Mouse (Mus musculus): ENCODE measurements around the gene Cyb5rl. TPM values are rescaled to one million over a fixed set of nuclear protein-coding genes. Genes with fewer than 3 reads are reported as not detected.
A peak's percentile ranks its signal among the peaks of the same experiment; 100 is the strongest.

The Cyb5rl gene
- total RNA-seq (2014; fragmentation: Nextera tagmentation), result 8.1 and 11.5 TPM in 2 replicates
- total RNA-seq (2017), result 6.6 and 12.8 TPM in 2 replicates

DNA sequence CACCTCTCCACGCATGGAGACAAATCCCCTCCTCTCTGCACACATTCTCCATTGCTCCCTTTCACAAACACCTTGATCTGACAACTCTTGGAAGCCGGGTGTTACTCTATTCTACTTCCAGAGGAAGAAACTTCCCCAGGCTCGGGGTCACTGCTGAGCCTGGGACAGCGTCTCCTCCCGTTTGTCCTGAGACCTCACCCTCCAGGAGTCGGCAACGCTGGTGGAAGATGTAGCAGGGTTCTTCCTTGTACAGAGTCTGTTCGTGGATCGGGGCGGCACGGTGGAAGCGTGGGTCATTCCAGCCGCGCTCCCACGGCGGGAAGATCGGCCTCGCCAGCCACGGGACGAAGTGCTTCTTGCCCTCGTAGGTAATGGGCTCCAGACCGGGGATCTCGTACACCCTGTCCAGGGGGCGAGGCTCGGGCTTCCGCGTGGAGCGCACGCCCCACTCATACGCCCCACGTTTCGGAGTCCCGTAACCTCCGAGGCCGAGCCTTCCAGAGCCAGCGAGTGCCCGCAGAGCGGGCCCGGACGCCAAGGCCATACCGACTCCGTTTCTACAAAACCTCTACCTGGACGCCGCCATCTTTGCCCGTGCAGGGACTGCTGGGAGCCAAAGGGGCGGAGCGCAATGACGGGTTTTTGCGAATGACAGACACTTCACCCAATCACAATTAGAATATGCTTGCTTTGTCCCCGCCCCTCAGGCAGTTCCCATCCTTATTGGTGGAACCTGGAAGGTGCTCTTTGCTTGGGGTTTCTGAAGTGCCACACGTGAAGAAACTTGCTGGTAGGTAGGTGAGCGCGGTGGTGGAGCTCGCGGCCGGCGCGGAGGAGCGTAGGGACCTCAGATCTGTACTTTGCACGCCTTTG is at the start of gene Cyb5rl, which contains the start of gene Mrpl37:
Gene Cyb5rl (plus strand): TSS at position 737 of the 873 bp plus-strand sequence.
Gene Mrpl37 (minus strand): TSS at position 617 of the 873 bp plus-strand sequence.
- peak; percentile 98 for ATAC-seq (replicated peaks; ENCODE audit: low FRiP score, low TSS enrichment, poor library complexity, severe bottlenecking)

DNA sequence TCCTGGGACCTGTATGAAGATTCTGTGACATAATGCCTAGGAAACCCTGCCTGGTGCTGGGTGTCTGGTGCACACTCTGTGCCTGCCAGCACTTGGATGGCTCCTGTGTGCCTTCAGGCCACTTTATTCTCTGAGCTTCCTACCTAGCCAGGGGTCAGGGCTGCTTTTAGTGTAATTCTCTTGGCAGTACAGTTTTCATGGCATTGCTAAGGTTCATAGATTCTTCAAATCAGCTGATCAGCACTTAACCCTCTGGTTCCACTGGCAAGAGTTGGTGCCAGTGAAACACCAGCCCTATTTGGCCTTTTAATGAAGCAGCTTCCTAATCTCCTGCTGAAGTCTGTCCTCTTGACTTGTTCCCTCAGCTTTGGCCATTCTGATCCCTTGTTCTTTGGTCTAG is 49.5 kb upstream of the Cyb5rl start:
- ATAC-seq (replicated peaks; ENCODE audit: low FRiP score, low TSS enrichment, poor library complexity, severe bottlenecking), result no peak

DNA sequence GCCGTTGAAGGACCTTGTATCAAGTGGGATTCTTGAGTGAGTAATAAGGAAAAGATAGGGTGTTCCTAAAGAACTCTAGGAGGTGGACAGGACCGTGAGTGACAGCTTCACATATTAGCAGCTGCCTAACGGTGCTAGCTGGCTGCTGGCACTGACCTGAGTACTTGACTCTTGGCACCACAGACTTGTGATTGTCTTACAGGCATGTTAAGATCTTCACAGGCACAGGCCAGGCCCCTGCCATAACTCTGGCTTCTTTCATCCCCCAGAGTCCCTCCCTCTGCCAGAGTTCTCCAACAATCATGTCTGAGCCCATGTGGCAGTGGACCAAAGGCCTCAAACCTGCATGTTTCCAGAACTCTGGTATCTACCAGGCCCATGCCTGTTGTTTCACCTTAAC is 48.3 kb upstream of the Cyb5rl start:
- no peak for ATAC-seq (replicated peaks; ENCODE audit: low FRiP score, low TSS enrichment, poor library complexity, severe bottlenecking)

DNA sequence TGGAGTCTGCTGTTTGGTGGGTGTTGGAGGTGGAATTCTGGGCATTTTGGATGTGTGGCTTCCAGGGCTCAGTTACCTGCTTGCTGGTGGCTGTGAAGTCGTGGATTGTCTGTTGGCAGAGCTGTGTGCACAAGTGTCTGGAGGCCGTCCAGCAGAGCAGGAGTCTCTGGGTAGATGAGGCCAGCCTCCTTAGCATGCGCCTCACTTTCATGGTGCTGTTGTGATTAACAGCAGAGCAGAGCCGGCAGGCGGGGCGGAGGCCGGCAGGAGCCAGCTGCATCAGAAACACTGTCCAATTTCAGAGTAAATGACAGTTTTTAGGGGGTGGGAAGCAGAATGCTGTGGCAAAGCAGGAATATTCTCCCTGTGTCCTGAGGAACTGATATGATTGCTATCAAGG is 47.8 kb upstream of the Cyb5rl start:
- ATAC-seq (replicated peaks; ENCODE audit: low FRiP score, low TSS enrichment, poor library complexity, severe bottlenecking), result no peak

DNA sequence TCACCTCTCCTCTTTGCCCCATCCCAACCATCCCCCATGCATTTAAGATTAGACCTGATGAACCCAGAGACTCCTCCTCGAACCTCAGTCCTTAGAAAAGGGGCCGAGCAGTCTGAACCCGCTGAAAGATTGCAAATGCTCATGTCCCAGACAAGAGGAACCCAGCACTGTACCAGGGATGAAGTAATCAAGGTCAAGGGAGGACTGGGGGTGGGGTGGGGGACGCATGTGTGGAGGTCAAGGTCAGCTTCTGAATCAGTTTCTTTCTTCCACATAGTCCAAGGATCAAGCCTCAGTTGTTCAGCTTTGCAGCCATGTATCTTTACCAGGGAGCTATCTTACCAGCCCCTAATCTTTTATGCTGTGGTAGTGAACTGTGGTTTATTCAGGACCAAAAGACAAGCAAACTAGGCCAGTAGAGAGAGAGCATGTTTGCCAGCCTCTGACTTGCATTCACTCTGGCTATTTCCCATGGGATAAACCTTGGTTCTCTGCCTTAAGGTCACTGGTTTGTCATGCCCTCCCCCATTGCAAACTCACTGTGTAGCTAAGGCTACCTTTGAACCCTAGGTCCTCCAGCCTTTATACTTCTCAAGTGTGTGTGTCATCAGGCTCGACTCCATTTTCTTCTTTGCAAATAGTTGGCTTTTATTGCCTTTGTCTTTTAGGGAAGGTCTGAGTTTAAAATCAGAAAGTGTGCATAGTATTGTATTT is 46.3 kb upstream of the Cyb5rl start:
- ATAC-seq (replicated peaks; ENCODE audit: low FRiP score, low TSS enrichment, poor library complexity, severe bottlenecking), result no peak

DNA sequence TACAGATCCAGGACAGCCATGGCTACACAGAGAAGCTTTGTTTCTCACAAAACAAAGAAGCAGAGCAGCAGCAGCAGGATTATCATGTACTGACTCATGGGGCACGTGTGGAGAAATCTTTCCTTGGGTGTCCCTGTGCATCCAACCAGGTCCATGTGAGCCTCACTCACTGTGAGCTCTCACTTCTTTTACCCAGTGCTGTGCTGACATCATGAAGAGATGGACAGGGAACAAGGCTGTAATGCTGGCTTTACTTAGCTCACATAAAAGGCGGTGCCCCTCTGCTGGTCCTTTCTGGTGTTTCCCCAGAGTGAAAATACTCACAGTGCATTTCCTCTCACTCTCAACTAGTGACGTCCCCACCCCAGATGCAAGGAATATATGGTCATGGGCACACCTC is 45.3 kb upstream of the Cyb5rl start:
- ATAC-seq (replicated peaks; ENCODE audit: low FRiP score, low TSS enrichment, poor library complexity, severe bottlenecking), result no peak

DNA sequence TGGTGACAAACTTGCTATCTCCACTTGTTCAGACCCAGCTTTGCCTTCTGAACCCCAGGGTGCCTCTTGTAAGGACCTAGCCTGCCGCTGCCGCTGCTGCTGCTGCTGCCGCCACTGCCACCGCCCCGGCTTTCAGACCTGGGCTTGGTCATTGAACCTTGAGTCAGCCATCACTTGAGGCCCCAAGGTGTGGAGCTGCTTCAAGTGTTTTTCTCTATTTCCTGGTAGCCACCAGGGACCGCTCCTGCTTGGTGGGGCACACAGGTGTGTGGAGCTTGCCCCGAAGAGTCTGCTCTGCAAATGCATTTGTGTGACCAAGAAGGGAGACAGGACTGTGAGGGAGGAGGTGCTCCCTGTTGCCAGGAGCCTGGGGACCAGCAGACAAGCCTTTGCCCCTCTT is 41.9 kb upstream of the Cyb5rl start:
- ATAC-seq (replicated peaks; ENCODE audit: low FRiP score, low TSS enrichment, poor library complexity, severe bottlenecking), result no peak

DNA sequence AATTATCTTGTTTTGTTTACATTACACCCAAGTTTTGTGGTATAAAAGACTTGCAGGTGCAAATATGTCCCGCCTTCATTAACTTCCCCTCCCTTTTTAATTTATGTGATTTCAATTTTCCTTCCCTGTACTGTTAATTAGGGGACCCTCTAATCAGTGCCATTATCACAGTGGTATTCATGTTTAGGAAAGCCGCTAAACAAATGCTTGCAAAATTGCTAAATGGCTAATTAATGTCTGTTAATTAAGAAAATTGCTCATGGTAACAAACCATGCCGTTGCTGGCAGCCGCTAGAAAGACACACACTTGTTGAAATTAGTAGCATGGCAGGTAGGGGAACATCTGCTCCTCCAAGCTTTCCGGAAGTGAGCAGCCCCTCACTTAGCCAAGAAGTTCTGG is 41.4 kb upstream of the Cyb5rl start:
- ATAC-seq (replicated peaks; ENCODE audit: low FRiP score, low TSS enrichment, poor library complexity, severe bottlenecking), result no peak

DNA sequence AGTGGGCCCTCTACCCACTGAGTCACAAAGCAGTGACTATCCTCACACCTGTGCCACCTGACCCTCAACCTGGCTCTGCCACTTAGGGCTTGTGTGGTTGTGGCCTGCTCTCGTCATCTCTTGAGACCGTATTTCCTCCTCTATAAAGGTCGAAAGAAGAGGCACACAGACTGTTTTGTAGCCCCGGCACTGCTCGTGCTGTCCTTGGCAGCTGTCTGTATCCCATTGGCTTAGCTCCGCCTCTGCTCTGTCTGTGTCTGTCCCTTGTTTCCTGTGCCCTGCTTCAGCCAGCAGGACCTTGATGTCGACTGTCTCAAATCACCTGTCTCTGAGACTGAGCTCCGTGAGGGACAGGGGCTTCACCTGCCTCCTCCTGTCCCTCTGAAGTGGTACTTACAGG is 40.3 kb upstream of the Cyb5rl start:
- no peak for ATAC-seq (replicated peaks; ENCODE audit: low FRiP score, low TSS enrichment, poor library complexity, severe bottlenecking)

DNA sequence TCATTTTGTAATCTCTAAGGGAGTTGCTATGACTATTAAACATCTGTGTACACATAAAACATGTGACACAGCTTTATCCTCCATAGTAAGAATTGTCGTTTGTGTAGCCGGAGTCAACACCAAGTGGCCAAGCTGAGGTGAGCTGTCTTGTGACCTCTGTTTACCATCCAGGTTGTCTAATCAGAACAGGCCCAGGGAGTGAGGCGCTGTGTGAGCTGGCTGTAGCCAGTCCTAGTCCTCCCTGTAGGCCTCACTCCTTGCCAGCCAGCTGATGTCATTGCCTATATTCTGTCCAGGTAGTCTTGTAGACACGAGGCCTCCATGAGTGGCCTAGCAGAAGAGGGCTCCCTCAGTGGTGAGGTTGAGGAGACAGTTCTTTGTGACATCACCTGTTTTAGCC is 31.1 kb upstream of the Cyb5rl start:
- no peak for ATAC-seq (replicated peaks; ENCODE audit: low FRiP score, low TSS enrichment, poor library complexity, severe bottlenecking)

DNA sequence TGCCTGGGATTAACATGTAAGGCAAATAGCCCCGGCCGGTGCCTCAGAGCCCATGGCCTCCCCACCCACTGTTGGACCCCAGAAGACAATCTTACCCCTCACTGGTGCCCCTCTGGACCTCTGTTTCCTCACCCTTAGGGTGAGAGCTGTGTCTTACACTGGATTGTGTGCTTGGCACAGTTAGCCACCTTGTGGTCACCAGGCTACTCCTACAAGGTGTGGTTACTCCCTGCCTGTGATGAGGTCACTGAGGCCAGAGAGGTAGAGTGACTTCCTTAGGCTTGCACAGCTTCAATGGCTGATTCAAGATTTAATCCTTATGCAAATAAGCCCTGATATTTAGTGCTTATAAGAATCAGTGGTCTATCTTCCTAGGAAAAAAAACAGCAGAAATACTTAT is 29.8 kb upstream of the Cyb5rl start:
- ATAC-seq (replicated peaks; ENCODE audit: low FRiP score, low TSS enrichment, poor library complexity, severe bottlenecking), result no peak

DNA sequence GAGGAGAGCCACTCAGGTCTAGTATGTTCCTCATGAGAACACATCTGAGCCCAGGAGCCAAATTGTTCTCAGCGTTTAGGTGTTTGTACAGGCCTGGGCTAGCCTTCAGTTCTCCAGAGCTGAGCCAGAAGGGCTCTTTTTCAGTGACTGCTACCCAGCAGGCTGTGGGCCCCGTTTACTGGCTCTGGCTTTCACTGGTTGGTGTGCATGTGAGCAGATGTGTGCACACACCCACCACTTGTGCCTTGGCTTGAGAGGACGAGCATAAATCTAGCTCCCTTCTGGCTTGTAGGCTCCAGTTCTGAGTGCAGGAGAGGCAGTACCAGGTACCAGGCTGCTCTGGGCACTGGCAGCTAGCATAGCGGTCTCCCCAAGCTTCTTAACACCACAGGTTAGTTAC is 28.5 kb upstream of the Cyb5rl start:
- ATAC-seq (replicated peaks; ENCODE audit: low FRiP score, low TSS enrichment, poor library complexity, severe bottlenecking), result no peak

DNA sequence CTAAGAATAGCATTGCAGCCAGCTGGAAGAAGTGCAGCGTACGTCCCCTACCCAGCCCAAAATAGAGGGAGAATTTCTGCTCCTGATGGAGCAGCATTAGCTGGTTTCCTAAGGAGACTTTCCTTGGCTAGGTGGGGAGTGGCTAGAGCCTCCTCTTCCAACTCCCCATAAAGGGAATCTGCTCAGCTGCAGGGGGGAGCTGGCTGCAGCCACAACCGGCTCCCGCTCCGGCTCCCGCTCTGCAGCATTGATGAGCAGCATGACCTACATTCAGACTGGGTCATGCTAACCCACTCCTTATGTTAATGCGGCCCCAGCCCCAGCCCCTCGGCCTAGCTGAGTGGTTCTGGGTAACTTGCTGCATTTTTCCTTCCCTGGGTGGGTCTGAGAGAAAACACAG is 27.5 kb upstream of the Cyb5rl start:
- ATAC-seq (replicated peaks; ENCODE audit: low FRiP score, low TSS enrichment, poor library complexity, severe bottlenecking), result no peak

DNA sequence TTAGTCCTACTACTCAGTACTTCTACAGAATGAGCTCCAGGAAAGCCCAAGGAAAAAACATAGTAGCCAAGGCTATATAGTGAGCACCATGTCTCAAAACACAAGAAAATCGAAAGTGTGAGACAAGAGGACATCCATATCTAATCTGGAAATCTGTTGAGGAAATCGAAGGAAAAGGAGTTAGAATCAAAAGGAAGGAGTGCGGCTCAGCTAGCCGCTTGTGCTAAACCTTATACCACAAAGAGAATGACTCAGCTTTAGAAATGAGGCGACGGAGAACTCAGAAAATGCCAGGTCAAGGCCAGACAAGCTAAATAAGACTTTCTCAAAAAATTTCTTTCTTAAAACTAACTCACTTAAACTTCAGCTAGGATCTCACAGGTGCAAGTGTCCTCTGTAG is 24.5 kb upstream of the Cyb5rl start:
- ATAC-seq (replicated peaks; ENCODE audit: low FRiP score, low TSS enrichment, poor library complexity, severe bottlenecking), result no peak

DNA sequence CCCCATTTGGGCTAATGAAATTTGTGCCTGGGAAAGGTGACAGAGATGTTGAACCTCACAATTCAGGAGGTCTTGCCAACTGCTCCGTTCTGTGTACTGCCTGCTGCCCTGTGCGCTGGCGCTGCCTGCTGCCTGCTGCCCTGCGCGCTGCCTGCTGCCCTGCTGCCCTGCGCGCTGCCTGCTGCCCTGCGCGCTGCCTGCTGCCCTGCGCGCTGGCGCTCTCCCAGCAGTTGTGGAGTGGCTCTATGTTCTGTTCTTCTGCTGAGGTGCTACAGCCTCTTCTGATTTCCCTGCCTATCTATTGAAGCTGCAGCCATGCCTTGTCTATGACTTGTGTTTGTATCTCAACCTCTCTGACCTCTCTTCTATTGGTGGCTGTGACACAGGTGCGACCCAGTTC is 21.6 kb upstream of the Cyb5rl start:
- ATAC-seq (replicated peaks; ENCODE audit: low FRiP score, low TSS enrichment, poor library complexity, severe bottlenecking), result no peak

DNA sequence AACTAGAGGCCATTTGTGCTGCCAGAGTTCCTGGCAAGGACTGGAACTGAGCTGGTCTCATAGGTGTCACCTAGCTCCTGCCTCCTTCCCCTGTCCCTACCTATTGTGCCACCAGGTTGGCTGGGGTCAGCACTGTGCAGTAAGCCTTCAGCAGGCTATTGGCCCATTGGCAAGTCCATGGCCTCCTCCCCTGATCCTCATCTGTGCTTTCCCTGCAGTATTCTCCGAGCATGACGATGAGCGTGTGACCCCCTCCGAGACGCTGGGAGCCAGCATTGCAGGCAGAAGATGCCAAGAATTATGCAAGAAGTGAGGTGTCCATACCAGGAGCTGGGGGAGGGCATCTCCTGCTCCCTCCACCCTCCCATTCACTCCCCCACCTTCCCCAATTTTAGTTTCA is 19.0 kb upstream of the Cyb5rl start:
- no peak for ATAC-seq (replicated peaks; ENCODE audit: low FRiP score, low TSS enrichment, poor library complexity, severe bottlenecking)

DNA sequence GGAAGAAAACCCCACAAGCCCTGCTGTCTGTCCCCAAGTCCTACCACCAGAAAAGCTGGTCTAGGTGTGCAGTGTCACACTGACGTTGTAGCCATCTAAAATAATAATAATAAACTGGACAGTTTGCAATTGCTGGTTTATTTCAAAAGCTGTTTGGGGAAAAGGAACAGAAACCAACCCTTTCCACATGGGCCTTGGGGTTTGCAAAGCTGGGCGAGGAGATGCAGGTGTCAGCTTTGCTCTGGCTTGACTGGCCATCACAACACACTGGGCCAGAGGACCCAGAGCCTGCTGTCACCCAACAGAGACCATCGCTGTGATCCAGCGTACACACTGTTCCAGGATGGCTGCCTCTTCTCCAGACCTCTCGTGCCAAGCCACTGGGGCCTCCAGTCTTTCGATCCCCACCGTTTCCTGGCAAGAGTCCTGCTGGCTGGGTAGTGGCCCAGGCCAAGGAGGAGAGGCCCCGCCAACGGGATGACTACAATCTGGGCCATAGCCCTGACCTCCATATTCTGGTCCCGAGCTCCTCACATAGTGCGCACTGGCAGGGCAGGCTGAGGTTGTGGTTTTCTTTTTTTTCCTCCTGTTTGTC is 18.1 kb upstream of the Cyb5rl start:
- no peak for ATAC-seq (replicated peaks; ENCODE audit: low FRiP score, low TSS enrichment, poor library complexity, severe bottlenecking)

DNA sequence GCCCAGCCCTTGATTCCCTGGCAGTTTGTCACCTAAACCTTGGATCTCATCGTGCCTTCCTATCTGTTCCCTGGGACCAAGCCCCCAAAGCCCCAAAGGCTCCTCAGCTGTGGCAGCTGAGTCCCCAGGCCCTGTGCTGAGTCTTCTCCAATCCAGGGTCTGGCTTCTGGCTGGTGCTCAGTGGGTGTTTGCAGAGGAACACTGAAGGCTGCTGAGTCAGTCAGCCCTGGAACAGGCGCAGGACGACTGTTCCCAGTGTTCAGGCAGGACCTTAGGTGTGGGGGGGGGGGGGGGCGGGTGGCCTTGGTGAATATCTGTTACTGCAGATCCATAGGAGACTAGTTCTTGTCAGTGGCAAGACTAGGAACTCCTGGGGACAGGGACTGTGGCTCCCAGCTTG is 14.9 kb upstream of the Cyb5rl start:
- ATAC-seq (replicated peaks; ENCODE audit: low FRiP score, low TSS enrichment, poor library complexity, severe bottlenecking), result no peak

DNA sequence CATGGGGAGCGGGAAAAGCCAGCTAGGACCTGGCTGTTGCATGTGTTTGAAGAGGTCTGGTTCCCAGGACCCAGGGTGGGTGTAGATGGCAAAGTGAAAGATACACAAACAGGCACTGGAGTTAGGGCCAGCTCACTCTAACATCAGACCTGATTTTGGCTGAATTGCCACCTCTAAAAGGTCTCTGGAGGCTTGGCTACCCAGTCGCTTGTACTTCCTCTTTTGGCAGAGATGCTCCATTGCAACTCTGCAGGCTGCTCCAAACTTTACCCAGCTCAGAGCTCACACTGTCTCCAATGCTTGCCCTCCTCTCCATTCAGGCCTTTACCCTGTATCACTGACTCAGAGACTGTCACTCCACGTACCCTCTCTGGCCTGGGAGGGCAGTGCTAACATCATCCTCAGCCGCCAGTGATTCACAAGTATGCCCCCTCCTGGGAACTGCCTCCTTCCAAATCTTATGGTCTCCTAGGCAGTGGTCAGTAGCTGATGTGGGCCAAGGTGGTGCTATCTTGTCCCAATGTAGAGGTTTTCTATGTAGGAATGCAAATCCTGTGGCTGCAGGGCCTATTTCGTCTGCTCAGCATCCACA is 13.7 kb upstream of the Cyb5rl start:
- no peak for ATAC-seq (replicated peaks; ENCODE audit: low FRiP score, low TSS enrichment, poor library complexity, severe bottlenecking)

DNA sequence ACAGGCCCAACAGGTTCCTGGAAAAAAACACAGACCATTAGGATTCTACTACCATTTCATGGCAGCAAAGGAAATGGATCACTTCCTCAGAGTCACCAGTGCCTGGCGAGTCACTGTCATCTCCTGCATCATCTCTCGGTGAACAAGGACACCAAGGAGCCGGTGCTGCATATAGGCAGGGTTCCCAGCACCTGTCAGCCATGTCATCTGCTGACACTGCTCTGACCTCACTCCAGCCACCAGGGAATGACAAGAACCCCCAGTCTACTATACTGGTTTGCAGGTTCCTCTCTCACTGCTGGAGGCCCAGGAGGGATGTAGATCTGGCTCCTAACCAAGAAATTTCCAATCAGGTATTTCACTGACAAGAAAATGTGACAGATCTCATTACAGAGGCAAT is 10.7 kb upstream of the Cyb5rl start:
- no peak for ATAC-seq (replicated peaks; ENCODE audit: low FRiP score, low TSS enrichment, poor library complexity, severe bottlenecking)
